Mouse (Mus musculus): ENCODE measurements at regions not wholly inside any gene's neighbourhood (a gene's known extent, or its start where the extent isn't known, plus 50 kb on each side); places are given as distances from the start of the nearest gene placed in this dataset.

DNA sequence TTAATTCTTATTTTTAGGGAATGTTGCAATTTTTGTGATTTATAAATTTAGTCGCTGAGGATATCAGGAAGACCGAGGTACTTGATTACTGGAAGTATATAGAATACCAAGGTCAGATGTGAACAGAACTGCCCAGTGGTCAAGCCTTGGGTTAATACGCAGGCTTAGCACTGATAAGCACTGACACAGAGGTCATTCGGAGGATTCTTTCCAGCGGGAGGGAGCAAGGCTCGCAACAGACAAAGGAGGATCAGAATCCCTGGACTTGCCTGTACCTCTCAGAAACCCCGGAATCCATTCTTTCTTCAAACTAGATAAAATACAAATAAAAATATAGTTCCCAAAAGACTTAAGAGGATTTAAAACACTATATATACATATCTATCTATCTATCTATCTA lies 85.7 kb upstream of the Arhgap32 start:
- 79% methylated on average over 7 of the region's 7 CpGs for WGBS
- Histone ChIP-seq H3K4me2 (ENCODE audit: low read depth, low read length) (no peak overlapping the region), H3K4me3 (ENCODE audit: low read depth, low read length) (no peak overlapping the region), H3K27me3 (replicated peaks; ENCODE audit: control insufficient read depth, insufficient read depth, low read length) (no peaks in the 10 kb centered on the region), H3K27ac (replicated peaks; ENCODE audit: low read depth, low read length) (no peak overlapping the region), H3K36me3 (ENCODE audit: control insufficient read depth, insufficient read depth, low read length) (no peaks in the 10 kb centered on the region), H3K9ac (ENCODE audit: low read depth, low read length) (no peak overlapping the region), H3K9me3 (ENCODE audit: control insufficient read depth, low read length) (no peaks in the 10 kb centered on the region), H3K4me1 (ENCODE audit: control insufficient read depth, insufficient read depth, low read length) (peaks cover 13% of the 10 kb centered on the region)
- no peak for DNase-seq (ENCODE audit: low spot score)
- ATAC-seq (ENCODE audit: low read depth) = no peak

DNA sequence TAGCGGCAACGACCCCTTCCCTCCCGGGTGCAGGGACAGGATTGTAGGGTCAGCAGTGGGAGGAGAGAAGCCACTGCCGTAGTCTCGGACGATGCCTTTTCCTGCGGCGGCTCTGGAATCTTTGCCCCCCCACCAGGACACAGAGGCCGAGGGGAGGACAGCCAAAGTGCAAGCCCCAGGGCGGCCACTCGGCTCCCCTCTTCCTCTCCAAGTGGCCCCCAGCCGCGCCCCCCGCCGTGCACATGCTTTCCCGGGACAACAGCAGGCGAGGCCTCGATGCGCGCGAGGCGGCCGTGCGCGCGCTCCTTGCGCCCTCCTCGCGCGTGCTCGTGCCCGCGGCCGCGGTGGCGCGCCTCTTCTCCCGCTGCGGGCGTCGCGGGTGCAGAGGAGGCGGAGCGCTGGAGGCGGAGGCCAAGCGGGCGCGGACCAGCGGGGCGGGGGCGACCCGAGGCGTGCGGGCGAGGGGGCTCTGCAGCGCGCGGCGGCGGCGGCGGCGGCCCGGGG lies 83.9 kb upstream of the Arhgap32 start:
- H3K4me2 ChIP-seq (ENCODE audit: low read depth, low read length) = peak overlapping the region; percentile 83
- peak overlapping the region; percentile 86 for H3K9ac ChIP-seq (ENCODE audit: low read depth, low read length)
- H3K4me3 ChIP-seq (ENCODE audit: low read depth, low read length) = peak overlapping the region; percentile 80
- peaks cover 13% of the 10 kb centered on the region for H3K4me1 ChIP-seq (ENCODE audit: control insufficient read depth, insufficient read depth, low read length)
- H3K36me3 ChIP-seq (ENCODE audit: control insufficient read depth, insufficient read depth, low read length) = no peaks in the 10 kb centered on the region
- H3K27ac ChIP-seq (replicated peaks; ENCODE audit: low read depth, low read length) = peak overlapping the region; percentile 85
- ATAC-seq (ENCODE audit: low read depth) = peak; percentile 88
- H3K27me3 ChIP-seq (replicated peaks; ENCODE audit: control insufficient read depth, insufficient read depth, low read length) = no peaks in the 10 kb centered on the region
- no peaks in the 10 kb centered on the region for H3K9me3 ChIP-seq (ENCODE audit: control insufficient read depth, low read length)
- 0% methylated on average over 1 of the region's 64 CpGs for WGBS
- DNase-seq (ENCODE audit: low spot score) = peak; percentile 93

DNA sequence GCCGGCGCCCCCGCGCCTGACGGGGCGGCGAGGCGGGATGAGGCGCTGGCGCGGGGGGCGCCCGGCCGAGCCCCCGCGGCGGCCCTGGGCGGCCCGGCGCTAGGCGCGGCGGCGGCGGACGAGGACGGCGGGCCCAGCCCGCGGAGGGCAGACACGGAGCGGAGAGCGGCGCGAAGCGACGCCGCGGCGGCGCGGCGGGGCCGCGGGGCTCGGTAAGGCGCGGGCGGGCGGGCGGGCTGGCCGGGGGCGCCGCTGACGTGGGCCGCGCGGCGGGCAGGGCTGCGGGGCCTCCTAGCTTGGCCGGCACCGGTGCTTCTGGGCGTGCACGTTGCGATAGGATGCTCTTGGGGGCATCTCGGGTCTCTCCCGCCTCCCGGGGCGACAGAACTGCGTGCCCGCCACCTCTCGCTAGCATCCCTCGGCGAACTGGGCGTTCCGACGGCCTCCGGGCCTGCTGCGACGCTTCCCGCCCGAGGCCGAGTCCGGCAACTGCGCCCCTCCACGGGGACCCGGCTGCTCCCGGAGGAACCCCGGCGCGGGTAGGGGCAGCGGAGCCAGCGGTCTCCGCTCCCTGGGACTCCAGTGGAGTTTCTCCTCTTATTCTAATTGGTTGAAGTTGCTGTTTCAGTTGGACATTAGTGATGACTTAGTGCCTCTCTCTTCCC lies 83.3 kb upstream of the Arhgap32 start:
- peak overlapping the region; percentile 86 for H3K9ac ChIP-seq (ENCODE audit: low read depth, low read length)
- H3K4me2 ChIP-seq (ENCODE audit: low read depth, low read length) = peak overlapping the region; percentile 83
- H3K9me3 ChIP-seq (ENCODE audit: control insufficient read depth, low read length) = no peaks in the 10 kb centered on the region
- H3K36me3 ChIP-seq (ENCODE audit: control insufficient read depth, insufficient read depth, low read length) = no peaks in the 10 kb centered on the region
- no peaks in the 10 kb centered on the region for H3K27me3 ChIP-seq (replicated peaks; ENCODE audit: control insufficient read depth, insufficient read depth, low read length)
- peaks cover 13% of the 10 kb centered on the region for H3K4me1 ChIP-seq (ENCODE audit: control insufficient read depth, insufficient read depth, low read length)
- ATAC-seq (ENCODE audit: low read depth) (peak; percentile 58), DNase-seq (ENCODE audit: low spot score) (peak; percentile 35)
- H3K27ac ChIP-seq (replicated peaks; ENCODE audit: low read depth, low read length) = peak overlapping the region; percentile 85
- peak overlapping the region; percentile 80 for H3K4me3 ChIP-seq (ENCODE audit: low read depth, low read length)
- WGBS = 0% methylated on average over 8 of the region's 94 CpGs

DNA sequence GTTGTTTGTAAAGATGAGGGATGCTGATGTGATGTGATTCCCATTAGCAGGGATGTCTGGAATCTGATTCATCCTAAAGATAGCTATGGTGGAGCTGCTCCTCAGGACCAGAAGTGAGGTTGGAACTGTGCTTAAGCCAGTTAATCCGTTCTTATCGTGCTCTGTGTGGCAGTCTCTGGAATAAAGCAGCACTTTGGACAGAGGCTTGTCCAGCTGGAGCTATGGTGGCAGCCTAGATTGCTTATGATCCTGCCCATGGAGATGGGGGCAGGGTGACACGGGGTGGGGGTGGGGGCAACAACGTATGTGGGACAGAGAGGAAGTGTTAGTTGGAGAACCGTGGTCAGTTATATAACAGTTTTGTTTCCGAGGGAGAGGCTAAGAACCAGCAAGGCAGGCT lies 82.0 kb upstream of the Arhgap32 start:
- DNase-seq (ENCODE audit: low spot score) (peak; percentile 44), ATAC-seq (ENCODE audit: low read depth) (no peak)
- no peaks in the 10 kb centered on the region for H3K27me3 ChIP-seq (replicated peaks; ENCODE audit: control insufficient read depth, insufficient read depth, low read length)
- H3K4me1 ChIP-seq (ENCODE audit: control insufficient read depth, insufficient read depth, low read length) = peaks cover 13% of the 10 kb centered on the region
- no peaks in the 10 kb centered on the region for H3K9me3 ChIP-seq (ENCODE audit: control insufficient read depth, low read length)
- peak overlapping the region; percentile 80 for H3K4me3 ChIP-seq (ENCODE audit: low read depth, low read length)
- WGBS = 11% methylated on average over 6 of the region's 6 CpGs
- 0 out of 2 replicates have a peak overlapping the region, but pooled peaks have one; percentile 86 for H3K9ac ChIP-seq (ENCODE audit: low read depth, low read length)
- H3K27ac ChIP-seq (replicated peaks; ENCODE audit: low read depth, low read length) = no peak overlapping the region
- peak overlapping the region; percentile 83 for H3K4me2 ChIP-seq (ENCODE audit: low read depth, low read length)
- no peaks in the 10 kb centered on the region for H3K36me3 ChIP-seq (ENCODE audit: control insufficient read depth, insufficient read depth, low read length)

DNA sequence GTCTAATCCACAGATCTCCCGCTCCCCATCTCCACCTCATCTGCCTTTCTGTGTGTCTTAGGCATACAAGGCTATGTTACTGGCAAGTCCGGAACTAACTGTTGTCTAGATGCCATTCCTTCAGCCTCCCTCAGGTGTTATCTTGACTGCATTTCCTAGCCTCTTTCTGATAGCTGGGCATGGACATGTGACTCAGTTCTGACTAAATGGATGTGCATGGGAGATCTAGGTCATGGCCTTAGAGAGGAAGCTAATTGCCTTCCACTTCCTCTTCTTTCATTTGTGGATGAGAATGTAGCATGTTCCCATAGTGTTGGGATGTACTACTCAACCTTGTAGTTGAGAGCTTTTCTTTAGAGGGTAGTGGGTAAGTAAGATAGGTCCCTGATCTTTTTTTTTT lies 75.9 kb upstream of the Arhgap32 start:
- no peak for ATAC-seq (ENCODE audit: low read depth)
- Histone ChIP-seq H3K4me2 (ENCODE audit: low read depth, low read length) (no peak overlapping the region), H3K36me3 (ENCODE audit: control insufficient read depth, insufficient read depth, low read length) (no peaks in the 10 kb centered on the region), H3K4me1 (ENCODE audit: control insufficient read depth, insufficient read depth, low read length) (no peaks in the 10 kb centered on the region), H3K4me3 (ENCODE audit: low read depth, low read length) (no peak overlapping the region), H3K27ac (replicated peaks; ENCODE audit: low read depth, low read length) (no peak overlapping the region), H3K27me3 (replicated peaks; ENCODE audit: control insufficient read depth, insufficient read depth, low read length) (no peaks in the 10 kb centered on the region), H3K9me3 (ENCODE audit: control insufficient read depth, low read length) (no peaks in the 10 kb centered on the region), H3K9ac (ENCODE audit: low read depth, low read length) (no peak overlapping the region)
- no peak for DNase-seq (ENCODE audit: low spot score)
- WGBS = 91% methylated on average over 2 of the region's 2 CpGs

DNA sequence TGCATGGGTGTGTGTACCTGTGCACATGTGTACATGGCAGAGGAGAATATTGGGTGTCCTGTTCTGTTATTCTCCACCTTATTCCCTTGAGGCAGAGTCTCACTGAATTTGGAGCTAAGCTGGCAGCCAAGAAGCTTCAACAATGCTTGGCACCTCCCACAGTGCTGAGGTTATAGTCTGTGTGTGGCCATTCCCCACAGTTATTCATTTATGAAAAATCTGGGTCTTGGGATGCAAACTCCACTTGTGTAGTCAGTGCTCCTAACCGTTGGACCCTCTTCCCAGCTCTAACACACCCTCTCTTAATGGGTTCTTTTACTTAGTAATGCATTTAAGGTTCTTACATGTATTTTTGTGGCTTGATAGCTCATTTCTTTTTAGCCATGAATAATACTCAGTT lies 72.6 kb upstream of the Arhgap32 start:
- H3K9me3 ChIP-seq (ENCODE audit: control insufficient read depth, low read length) = no peaks in the 10 kb centered on the region
- H3K4me2 ChIP-seq (ENCODE audit: low read depth, low read length) = no peak overlapping the region
- H3K4me1 ChIP-seq (ENCODE audit: control insufficient read depth, insufficient read depth, low read length) = no peaks in the 10 kb centered on the region
- 84% methylated on average over 1 of the region's 1 CpGs for WGBS
- H3K36me3 ChIP-seq (ENCODE audit: control insufficient read depth, insufficient read depth, low read length) = no peaks in the 10 kb centered on the region
- H3K4me3 ChIP-seq (ENCODE audit: low read depth, low read length) = no peak overlapping the region
- DNase-seq (ENCODE audit: low spot score) (no peak), ATAC-seq (ENCODE audit: low read depth) (no peak)
- no peaks in the 10 kb centered on the region for H3K27me3 ChIP-seq (replicated peaks; ENCODE audit: control insufficient read depth, insufficient read depth, low read length)
- H3K9ac ChIP-seq (ENCODE audit: low read depth, low read length) = no peak overlapping the region
- H3K27ac ChIP-seq (replicated peaks; ENCODE audit: low read depth, low read length) = no peak overlapping the region

DNA sequence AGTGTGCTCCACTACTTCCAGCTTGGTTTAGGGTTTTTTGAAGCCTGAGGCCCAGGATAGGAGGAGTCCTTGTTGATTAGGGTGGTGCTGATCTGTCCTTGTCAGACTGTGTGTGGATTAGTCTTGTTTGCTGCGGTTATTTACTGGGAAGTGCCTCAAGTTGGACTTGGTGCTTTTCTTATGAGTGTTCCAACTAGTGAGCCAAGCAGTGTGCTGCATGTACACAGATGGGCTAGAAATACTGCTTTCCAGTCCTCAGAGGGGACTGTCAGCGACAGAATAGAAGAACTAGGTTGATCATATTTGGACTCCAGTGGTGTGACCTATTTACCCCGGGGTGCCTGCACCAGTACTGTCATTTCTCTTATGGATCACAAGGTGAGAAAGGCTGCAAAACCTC lies 69.1 kb upstream of the Arhgap32 start:
- H3K27ac ChIP-seq (replicated peaks; ENCODE audit: low read depth, low read length) = no peak overlapping the region
- ATAC-seq (ENCODE audit: low read depth) (no peak), DNase-seq (ENCODE audit: low spot score) (no peak)
- H3K4me1 ChIP-seq (ENCODE audit: control insufficient read depth, insufficient read depth, low read length) = peaks cover 3% of the 10 kb centered on the region; the same call in 1 of the 2 replicates
- no peak overlapping the region for H3K4me2 ChIP-seq (ENCODE audit: low read depth, low read length)
- H3K4me3 ChIP-seq (ENCODE audit: low read depth, low read length) = no peak overlapping the region
- no peaks in the 10 kb centered on the region for H3K9me3 ChIP-seq (ENCODE audit: control insufficient read depth, low read length)
- no peaks in the 10 kb centered on the region for H3K36me3 ChIP-seq (ENCODE audit: control insufficient read depth, insufficient read depth, low read length)
- H3K27me3 ChIP-seq (replicated peaks; ENCODE audit: control insufficient read depth, insufficient read depth, low read length) = no peaks in the 10 kb centered on the region
- WGBS = 90% methylated on average over 3 of the region's 3 CpGs
- H3K9ac ChIP-seq (ENCODE audit: low read depth, low read length) = no peak overlapping the region

DNA sequence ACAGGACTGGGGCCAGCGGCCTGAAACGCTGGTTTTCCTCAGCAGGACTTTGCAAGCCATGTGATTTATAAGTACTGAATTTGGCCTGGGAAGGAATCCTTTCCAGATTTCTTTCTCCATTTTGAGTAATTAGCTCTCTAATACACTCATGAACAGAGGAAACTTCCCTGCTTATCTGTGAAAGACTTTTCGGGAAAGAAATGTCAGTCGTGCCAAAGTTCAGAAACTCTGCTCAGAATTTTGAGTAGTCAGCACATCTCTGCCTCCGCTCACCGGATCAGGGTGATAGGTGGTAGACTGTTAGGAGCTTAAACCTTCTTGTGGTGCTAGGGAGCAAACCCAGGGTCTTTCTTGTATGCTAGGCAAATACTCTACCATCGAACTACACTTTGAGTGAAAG lies 67.0 kb upstream of the Arhgap32 start:
- 86% methylated on average over 7 of the region's 7 CpGs for WGBS
- H3K4me1 ChIP-seq (ENCODE audit: control insufficient read depth, insufficient read depth, low read length) = peaks cover 8% of the 10 kb centered on the region; the same call in 1 of the 2 replicates
- no peaks in the 10 kb centered on the region for H3K27me3 ChIP-seq (replicated peaks; ENCODE audit: control insufficient read depth, insufficient read depth, low read length)
- H3K36me3 ChIP-seq (ENCODE audit: control insufficient read depth, insufficient read depth, low read length) = no peaks in the 10 kb centered on the region
- no peak overlapping the region for H3K4me3 ChIP-seq (ENCODE audit: low read depth, low read length)
- H3K4me2 ChIP-seq (ENCODE audit: low read depth, low read length) = no peak overlapping the region
- DNase-seq (ENCODE audit: low spot score) = no peak
- ATAC-seq (ENCODE audit: low read depth) = no peak
- no peak overlapping the region for H3K9ac ChIP-seq (ENCODE audit: low read depth, low read length)
- no peak overlapping the region for H3K27ac ChIP-seq (replicated peaks; ENCODE audit: low read depth, low read length)
- no peaks in the 10 kb centered on the region for H3K9me3 ChIP-seq (ENCODE audit: control insufficient read depth, low read length)

DNA sequence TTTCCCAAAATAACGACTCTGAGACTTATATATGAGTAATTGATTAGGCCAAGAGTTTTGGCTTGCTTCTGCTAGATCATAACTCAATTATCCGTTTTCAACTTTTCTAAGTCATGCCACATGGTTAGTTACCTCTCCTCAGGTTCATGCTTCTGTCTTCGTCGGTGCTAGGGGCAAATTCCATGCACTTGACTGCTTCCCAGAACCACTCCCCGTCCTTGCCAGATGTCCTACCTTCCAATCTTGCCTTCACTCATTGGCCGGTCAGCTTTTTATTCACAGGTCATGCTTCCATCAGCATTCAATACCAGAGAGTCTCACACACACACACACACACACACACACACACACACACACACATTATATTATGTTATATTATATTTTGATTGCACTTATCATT lies 66.4 kb upstream of the Arhgap32 start:
- no peak for ATAC-seq (ENCODE audit: low read depth)
- H3K4me2 ChIP-seq (ENCODE audit: low read depth, low read length) = no peak overlapping the region
- H3K9me3 ChIP-seq (ENCODE audit: control insufficient read depth, low read length) = no peaks in the 10 kb centered on the region
- H3K4me1 ChIP-seq (ENCODE audit: control insufficient read depth, insufficient read depth, low read length) = peaks cover 8% of the 10 kb centered on the region; the same call in 1 of the 2 replicates
- DNase-seq (ENCODE audit: low spot score) = no peak
- no peak overlapping the region for H3K9ac ChIP-seq (ENCODE audit: low read depth, low read length)
- WGBS = 67% methylated on average over 6 of the region's 6 CpGs
- H3K4me3 ChIP-seq (ENCODE audit: low read depth, low read length) = no peak overlapping the region
- no peak overlapping the region for H3K27ac ChIP-seq (replicated peaks; ENCODE audit: low read depth, low read length)
- no peaks in the 10 kb centered on the region for H3K36me3 ChIP-seq (ENCODE audit: control insufficient read depth, insufficient read depth, low read length)
- H3K27me3 ChIP-seq (replicated peaks; ENCODE audit: control insufficient read depth, insufficient read depth, low read length) = no peaks in the 10 kb centered on the region
